Mouse (Mus musculus) hindbrain, embryonic 13.5 days (tissue): ENCODE measurements at regions not wholly inside any gene's neighbourhood (a gene's known extent, or its start where the extent isn't known, plus 50 kb on each side); places are given as distances from the start of the nearest gene placed in this dataset.

Experiments
- ATAC-seq: fragments of 200-750 bp; cut with Nextera tagmentation; 2 replicates; pipeline ENCODE4 v1.8.0; 2017; ENCODE audit warnings: moderate TSS enrichment; ENCODE audit not compliant: low FRiP score
- H3K27ac ChIP-seq: fragments of 300-500 bp; sonication (generic); 2 replicates; pipeline ENCODE4 v1.5.1; 2015; ENCODE audit warnings: inconsistent platforms, mild to moderate bottlenecking, moderate library complexity
- H3K27me3 ChIP-seq: fragments of 300-500 bp; sonication (generic); 2 replicates; pipeline ENCODE4 v1.6.1; 2015; ENCODE audit warnings: mild to moderate bottlenecking, inconsistent platforms
- H3K36me3 ChIP-seq: fragments of 300-500 bp; sonication (generic); 2 replicates; pipeline ENCODE4 v1.6.1; 2015; ENCODE audit warnings: mild to moderate bottlenecking, inconsistent platforms
- H3K4me1 ChIP-seq: fragments of 300-500 bp; sonication (generic); replicated peaks from 2 replicates; pipeline ENCODE4 v1.6.1; 2015; ENCODE audit warnings: inconsistent platforms
- H3K4me2 ChIP-seq: fragments of 300-500 bp; sonication (generic); 2 replicates; pipeline ENCODE4 v1.6.1; 2015; ENCODE audit warnings: inconsistent platforms, mild to moderate bottlenecking, moderate library complexity
- H3K4me3 ChIP-seq: fragments of 300-500 bp; sonication (generic); 2 replicates; pipeline ENCODE4 v1.5.1; 2015; ENCODE audit warnings: mild to moderate bottlenecking, inconsistent platforms
- H3K9ac ChIP-seq: fragments of 300-500 bp; sonication (generic); 2 replicates; pipeline ENCODE4 v1.6.1; 2015; ENCODE audit warnings: mild to moderate bottlenecking, inconsistent platforms
- H3K9me3 ChIP-seq: fragments of 300-500 bp; sonication (generic); 2 replicates; pipeline ENCODE4 v1.6.1; 2016; ENCODE audit warnings: inconsistent platforms
- WGBS: fragments of 180-500 bp; shearing (Covaris S2); methylation state at CpG from one replicate; pipeline ENCODE4 v1.1.7; 2015; 5-methylcytosine and 5-hydroxymethylcytosine counted together

DNA sequence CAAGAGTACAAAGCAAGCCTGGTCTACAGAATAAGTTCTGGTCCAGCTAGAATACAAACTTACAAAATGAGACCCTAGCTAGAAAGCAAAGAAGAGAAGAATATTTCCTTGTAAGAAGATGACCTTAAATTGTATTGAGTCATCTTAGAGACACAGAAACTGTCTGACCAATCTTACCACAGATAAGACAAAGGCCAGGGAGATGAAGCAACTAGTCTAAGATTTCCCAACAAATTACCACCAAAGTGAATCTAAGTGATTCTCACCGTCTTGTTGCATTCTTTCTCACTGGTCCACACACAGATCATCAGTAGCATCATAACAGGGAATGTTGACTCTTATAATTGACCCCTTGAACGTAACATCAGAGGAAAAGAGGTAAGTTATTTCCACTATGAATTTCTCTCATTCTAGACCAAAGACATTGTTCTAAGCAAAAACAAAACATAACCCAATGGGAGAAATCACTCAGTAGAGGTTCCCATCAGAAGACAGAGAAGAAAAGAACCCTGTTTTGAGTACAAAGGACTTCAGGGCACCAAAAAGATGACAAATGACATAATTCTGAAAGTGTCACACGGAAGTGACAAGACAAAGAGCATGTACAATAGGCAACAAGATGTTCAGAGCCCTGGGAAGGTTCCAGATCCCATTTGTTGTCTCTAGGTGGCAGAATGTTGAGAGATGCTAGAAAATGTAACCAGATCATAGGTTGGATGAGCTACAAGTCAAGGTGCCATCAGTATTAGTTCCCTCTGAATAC lies 107.0 kb upstream of the Cpeb2 start:
- Histone ChIP-seq H3K27me3 (no peaks in the 10 kb centered on the region), H3K27ac (no peak overlapping the region), H3K9me3 (no peaks in the 10 kb centered on the region), H3K4me1 (no peaks in the 10 kb centered on the region), H3K4me3 (no peak overlapping the region), H3K36me3 (no peaks in the 10 kb centered on the region), H3K9ac (no peak overlapping the region), H3K4me2 (no peak overlapping the region)
- ATAC-seq: no peak
- 86% methylated on average over 3 of the region's 3 CpGs for WGBS

DNA sequence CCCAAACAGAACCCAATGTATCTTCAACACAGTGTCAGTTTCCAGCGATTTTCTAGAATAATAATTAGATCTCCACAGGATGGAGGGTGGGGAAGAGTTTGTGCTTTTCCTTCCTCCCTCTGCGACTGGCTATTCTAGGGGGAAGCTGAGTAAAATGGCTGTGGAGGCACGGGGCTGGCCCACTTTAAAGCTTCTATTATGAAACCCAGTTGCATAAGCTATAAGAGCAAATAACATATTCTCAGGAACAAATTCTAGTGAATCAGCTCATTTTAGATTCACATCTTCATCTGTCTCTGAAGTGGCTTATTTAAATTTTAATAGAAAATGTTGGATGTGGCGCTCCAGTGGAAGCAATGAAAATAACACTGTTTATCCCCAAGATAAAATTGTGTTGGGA lies 102.6 kb upstream of the Cpeb2 start:
- Histone ChIP-seq H3K4me3 (no peak overlapping the region), H3K9me3 (no peaks in the 10 kb centered on the region), H3K4me2 (no peak overlapping the region), H3K9ac (no peak overlapping the region), H3K36me3 (no peaks in the 10 kb centered on the region), H3K4me1 (0 out of 2 replicates have a peak, but pooled peaks cover 3% of the 10 kb centered on the region), H3K27ac (no peak overlapping the region), H3K27me3 (no peaks in the 10 kb centered on the region)
- ATAC-seq: no peak
- WGBS: 77% methylated on average over 4 of the region's 4 CpGs

DNA sequence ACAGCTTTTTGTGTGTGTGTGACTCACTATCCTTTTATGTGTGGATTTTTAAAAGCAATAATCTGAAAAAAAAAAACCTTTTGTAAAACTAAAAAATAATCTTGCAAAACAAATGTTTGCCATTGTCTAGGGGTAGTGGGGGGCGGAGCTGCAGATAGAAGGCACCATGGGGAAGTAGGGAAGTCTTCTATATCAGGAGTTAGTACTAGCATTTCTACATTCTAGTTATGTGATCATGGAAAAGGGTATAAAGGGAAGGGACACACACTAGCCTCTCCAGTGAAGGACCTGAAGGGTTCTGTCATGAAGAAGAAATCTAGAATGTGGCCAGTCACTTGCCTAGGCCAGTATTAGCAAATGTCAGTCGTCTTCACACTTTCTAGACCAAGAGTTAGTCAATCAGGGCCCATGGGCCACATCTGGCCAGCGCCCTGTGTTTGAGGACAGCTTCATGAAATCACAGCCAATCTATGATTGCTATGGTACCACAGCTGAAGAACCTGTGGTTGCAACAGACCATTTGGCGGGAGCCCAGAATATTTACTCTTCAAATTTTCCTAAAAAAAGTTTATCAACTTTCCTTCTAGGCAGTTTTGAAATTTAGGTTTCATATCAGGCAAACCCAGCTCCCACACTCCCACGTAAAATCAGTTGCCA lies 101.9 kb upstream of the Cpeb2 start:
- 95% methylated on average over 5 of the region's 5 CpGs for WGBS
- H3K4me1 ChIP-seq: 0 out of 2 replicates have a peak, but pooled peaks cover 3% of the 10 kb centered on the region

DNA sequence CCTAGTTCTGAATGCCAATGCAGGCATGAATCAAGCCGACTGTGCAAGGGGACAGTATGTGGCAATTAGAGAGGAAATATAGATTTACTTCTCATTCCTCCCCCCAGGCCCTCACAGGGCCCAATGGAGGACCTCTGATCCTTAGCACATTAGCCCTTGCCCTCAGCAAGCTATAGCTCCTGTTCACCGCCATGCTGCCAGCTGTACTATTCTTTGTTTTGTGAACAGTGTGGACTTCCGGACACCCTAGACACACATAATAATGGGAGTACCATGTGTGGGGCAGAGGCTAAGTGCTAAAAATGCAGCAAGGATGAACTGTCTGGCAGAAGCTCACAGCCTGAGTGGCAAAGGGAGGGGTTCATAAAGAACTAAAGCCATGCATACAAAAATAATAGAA lies 99.3 kb upstream of the Cpeb2 start:
- Histone ChIP-seq H3K4me3 (no peak overlapping the region), H3K9ac (no peak overlapping the region), H3K4me1 (0 out of 2 replicates have a peak, but pooled peaks cover 3% of the 10 kb centered on the region), H3K27ac (no peak overlapping the region), H3K36me3 (no peaks in the 10 kb centered on the region), H3K27me3 (no peaks in the 10 kb centered on the region), H3K4me2 (no peak overlapping the region), H3K9me3 (no peaks in the 10 kb centered on the region)
- WGBS: 68% methylated on average over 3 of the region's 3 CpGs
- ATAC-seq: no peak

More for the DNA sequence above, 101.9 kb upstream of the Cpeb2 start:
- Histone ChIP-seq H3K36me3 (no peaks in the 10 kb centered on the region), H3K9ac (no peak overlapping the region), H3K27me3 (no peaks in the 10 kb centered on the region), H3K9me3 (no peaks in the 10 kb centered on the region), H3K4me2 (no peak overlapping the region), H3K27ac (no peak overlapping the region), H3K4me3 (no peak overlapping the region)
- no peak for ATAC-seq

DNA sequence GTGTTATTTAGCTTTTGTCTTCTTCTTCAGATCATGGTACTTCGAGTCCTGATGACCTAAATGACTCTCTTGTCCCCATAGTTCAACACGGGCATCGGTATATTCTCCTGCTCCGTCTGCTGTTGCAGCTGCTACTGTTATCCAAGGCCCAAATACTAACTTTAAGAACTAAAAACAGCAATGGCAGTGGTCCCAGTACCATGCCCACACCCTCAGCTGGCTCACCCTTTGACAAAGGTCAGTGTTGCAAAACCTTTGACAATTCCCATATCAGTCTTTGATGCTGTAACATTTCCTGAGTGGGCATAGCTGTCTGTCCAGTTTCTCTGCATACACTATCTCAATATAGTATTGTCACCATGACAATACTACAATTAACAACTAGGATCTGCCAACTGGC lies 96.8 kb upstream of the Cpeb2 start:
- no peak overlapping the region for H3K27ac ChIP-seq
- no peaks in the 10 kb centered on the region for H3K36me3 ChIP-seq
- ATAC-seq: no peak
- H3K9me3 ChIP-seq: no peaks in the 10 kb centered on the region
- H3K4me2 ChIP-seq: no peak overlapping the region
- H3K4me1 ChIP-seq: 0 out of 2 replicates have a peak, but pooled peaks cover 3% of the 10 kb centered on the region
- no peak overlapping the region for H3K9ac ChIP-seq
- no peak overlapping the region for H3K4me3 ChIP-seq
- H3K27me3 ChIP-seq: no peaks in the 10 kb centered on the region
- 90% methylated on average over 4 of the region's 4 CpGs for WGBS

DNA sequence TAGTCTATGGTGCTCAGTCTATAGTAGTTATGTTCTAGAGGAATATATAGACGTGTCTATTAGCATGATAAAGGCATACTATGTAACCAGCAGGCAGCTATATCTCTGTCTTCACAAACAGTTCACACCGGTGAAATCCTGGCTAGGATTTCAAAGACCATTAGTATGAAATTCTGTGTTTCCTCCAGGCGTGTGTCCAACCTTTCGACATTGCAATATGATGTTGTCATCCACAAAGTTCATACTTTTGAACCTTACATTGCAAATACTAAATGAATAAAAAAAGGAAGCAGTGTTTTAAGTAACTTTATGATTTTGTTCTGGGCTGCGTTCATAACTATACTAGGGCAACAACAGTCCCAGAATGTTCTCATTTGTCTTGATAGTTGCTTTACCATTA lies 95.2 kb upstream of the Cpeb2 start:
- ATAC-seq: no peak
- Histone ChIP-seq H3K9me3 (no peaks in the 10 kb centered on the region), H3K4me2 (no peak overlapping the region), H3K36me3 (no peaks in the 10 kb centered on the region), H3K9ac (no peak overlapping the region), H3K4me3 (no peak overlapping the region), H3K27ac (no peak overlapping the region), H3K27me3 (no peaks in the 10 kb centered on the region), H3K4me1 (0 out of 2 replicates have a peak, but pooled peaks cover 3% of the 10 kb centered on the region)
- 89% methylated on average over 5 of the region's 5 CpGs for WGBS

DNA sequence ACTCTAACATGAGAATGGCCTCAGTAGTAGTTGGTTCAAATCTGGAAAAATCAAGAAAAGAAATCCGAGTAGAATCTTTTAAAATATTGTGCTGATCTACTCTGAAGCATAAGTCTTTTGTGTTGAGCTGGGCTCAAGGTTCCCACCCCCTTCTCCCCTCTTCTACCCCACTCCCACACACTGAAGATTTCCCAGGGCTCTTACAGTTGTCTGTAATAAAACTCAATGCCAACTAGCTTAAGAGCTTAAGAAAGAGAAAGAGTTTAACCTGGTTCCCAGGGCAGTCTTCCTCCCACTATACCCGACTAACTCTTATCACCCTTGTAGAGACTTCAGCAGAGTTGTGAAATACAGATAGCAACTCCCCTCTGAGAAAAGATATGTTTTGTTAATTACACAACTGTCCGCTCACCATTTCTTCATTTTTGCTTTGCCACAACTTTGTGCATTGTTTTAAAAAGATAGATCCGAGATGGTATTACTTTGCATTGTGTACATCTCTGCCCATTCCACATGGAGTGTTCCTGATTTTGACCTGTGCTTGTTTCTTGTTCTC lies 94.0 kb upstream of the Cpeb2 start:
- H3K27ac ChIP-seq: no peak overlapping the region
- H3K27me3 ChIP-seq: no peaks in the 10 kb centered on the region
- no peak overlapping the region for H3K4me3 ChIP-seq
- no peaks in the 10 kb centered on the region for H3K36me3 ChIP-seq
- WGBS: 94% methylated on average over 4 of the region's 4 CpGs
- no peaks in the 10 kb centered on the region for H3K4me1 ChIP-seq
- H3K9me3 ChIP-seq: no peaks in the 10 kb centered on the region
- no peak overlapping the region for H3K9ac ChIP-seq
- no peak overlapping the region for H3K4me2 ChIP-seq
- no peak for ATAC-seq

DNA sequence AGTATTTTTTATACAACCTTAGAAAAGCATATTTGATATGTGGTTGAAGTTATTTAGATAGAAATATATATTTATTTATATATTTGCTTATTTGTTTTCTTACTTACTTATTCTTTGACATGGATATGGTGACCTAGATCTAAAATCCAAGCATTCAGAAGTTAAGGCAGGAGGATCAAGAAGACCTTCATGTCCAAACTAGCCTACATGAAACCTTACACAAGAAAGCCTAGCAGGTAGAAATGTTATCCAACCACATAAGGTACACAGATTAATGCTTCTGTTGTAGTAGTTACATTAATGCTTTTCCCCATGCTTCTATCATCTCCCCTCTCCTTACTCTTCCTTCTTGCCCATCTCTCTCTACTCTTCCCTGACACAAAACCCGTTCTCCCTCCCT lies 93.2 kb upstream of the Cpeb2 start:
- Histone ChIP-seq H3K4me1 (no peaks in the 10 kb centered on the region), H3K27me3 (no peaks in the 10 kb centered on the region), H3K4me2 (no peak overlapping the region), H3K36me3 (no peaks in the 10 kb centered on the region), H3K9ac (no peak overlapping the region), H3K4me3 (no peak overlapping the region), H3K9me3 (no peaks in the 10 kb centered on the region), H3K27ac (no peak overlapping the region)
- no peak for ATAC-seq
- 88% methylated on average over 1 of the region's 1 CpGs for WGBS

DNA sequence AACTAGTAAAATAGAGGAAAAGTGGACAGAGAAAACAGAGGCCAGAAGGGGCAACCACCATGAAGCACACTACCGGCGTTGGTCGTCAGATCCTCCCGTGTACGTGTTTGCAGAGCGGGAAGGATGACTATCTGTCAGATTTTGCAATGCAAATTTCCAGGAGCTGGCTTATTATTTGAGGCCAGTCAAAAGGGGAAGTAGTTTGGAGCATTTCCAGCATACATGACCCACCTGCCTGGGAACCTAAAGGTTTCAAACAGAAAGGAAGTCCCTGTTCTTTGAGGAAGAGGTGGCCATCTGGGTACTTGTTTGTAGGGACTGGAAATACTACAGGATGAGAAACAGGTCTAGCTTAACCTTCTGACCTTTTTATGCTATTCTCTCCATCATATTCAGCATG lies 87.0 kb upstream of the Cpeb2 start:
- WGBS: 78% methylated on average over 6 of the region's 6 CpGs
- H3K9me3 ChIP-seq: no peaks in the 10 kb centered on the region
- no peak overlapping the region for H3K27ac ChIP-seq
- no peak overlapping the region for H3K9ac ChIP-seq
- H3K4me3 ChIP-seq: no peak overlapping the region
- H3K27me3 ChIP-seq: no peaks in the 10 kb centered on the region
- no peaks in the 10 kb centered on the region for H3K36me3 ChIP-seq
- ATAC-seq: no peak
- no peak overlapping the region for H3K4me2 ChIP-seq
- H3K4me1 ChIP-seq: peaks cover 13% of the 10 kb centered on the region

DNA sequence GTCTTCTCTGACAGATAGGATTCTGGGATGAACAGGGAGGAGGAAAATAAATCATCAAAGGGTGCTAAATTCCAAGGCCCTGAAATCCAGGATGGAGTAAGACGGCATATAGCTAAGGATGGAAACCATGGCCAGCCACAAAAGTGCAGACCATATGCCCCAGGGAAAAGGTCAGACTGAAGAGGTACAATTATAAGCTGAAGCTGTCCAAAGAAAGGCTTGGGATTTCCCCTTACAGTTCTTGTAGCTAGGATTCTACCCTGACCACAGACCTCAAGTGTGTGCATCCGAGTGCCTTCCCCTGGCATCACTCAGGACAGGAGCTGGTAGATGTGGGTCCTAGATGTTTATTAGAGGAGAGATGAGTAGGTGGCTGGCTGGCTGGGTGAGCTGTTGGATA lies 86.0 kb upstream of the Cpeb2 start:
- Histone ChIP-seq H3K9ac (no peak overlapping the region), H3K9me3 (no peaks in the 10 kb centered on the region), H3K4me2 (no peak overlapping the region), H3K27ac (no peak overlapping the region), H3K4me1 (peaks cover 13% of the 10 kb centered on the region), H3K36me3 (no peaks in the 10 kb centered on the region), H3K27me3 (no peaks in the 10 kb centered on the region), H3K4me3 (no peak overlapping the region)
- 95% methylated on average over 2 of the region's 2 CpGs for WGBS
- no peak for ATAC-seq

DNA sequence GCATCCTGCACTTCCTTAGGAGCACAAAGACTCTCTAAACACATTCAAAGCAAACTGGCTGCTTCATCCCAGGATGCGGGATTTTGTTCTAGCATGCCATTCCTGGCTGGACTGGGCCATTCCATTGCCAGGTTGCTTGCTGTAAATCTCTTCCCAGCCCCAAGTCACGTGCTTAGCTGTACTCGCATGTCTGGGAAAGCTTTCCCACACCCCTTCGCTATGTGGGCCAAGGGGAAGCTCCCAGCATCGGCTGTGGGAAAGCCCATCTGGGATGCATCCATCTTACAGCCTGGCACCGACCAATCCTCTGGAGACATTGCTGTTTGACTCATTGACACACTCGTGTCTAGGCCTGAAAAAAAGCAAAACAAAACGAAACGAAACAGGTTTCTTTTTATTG lies 84.5 kb upstream of the Cpeb2 start:
- H3K9ac ChIP-seq: no peak overlapping the region
- H3K4me2 ChIP-seq: no peak overlapping the region
- no peak overlapping the region for H3K4me3 ChIP-seq
- H3K9me3 ChIP-seq: no peaks in the 10 kb centered on the region
- H3K4me1 ChIP-seq: peaks cover 16% of the 10 kb centered on the region
- H3K27me3 ChIP-seq: no peaks in the 10 kb centered on the region
- WGBS: 56% methylated on average over 9 of the region's 9 CpGs
- no peak for ATAC-seq
- no peaks in the 10 kb centered on the region for H3K36me3 ChIP-seq
- no peak overlapping the region for H3K27ac ChIP-seq

DNA sequence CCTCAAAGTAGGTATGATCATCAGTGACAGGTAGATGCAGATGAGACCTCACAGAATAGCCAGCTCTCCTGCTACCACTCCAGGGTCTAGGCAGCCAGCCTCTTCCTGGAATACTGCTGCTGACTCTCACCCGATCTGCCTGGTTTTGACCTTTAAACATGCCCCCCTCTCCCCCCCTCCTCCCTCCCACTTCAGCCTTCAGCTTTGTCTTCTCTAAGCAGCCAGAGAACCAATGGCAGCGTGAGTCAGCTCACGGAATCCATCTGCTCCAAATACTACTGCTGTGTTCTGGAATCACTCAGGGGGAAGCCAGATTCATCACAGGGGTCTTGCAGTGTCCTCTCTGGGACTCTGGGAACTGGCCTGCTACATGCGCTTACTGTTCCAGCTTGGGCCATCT lies 83.4 kb upstream of the Cpeb2 start:
- 45% methylated on average over 4 of the region's 4 CpGs for WGBS
- Histone ChIP-seq H3K4me1 (peaks cover 16% of the 10 kb centered on the region), H3K9ac (no peak overlapping the region), H3K9me3 (no peaks in the 10 kb centered on the region), H3K27ac (no peak overlapping the region), H3K27me3 (no peaks in the 10 kb centered on the region), H3K4me2 (no peak overlapping the region), H3K4me3 (no peak overlapping the region), H3K36me3 (no peaks in the 10 kb centered on the region)
- ATAC-seq: no peak
